Mouse (Mus musculus) midbrain, embryonic 13.5 days (tissue): ENCODE measurements around the gene Tmem248. TPM values are rescaled to one million over a fixed set of nuclear protein-coding genes. Genes with fewer than 3 reads are reported as not detected.
A peak's percentile ranks its signal among the peaks of the same experiment; 100 is the strongest.
"Not testable (repeated sequence)": the region's sequence is repeated elsewhere in the genome, so short reads cannot be mapped to it uniquely, and the experiment has no call there.

ENCODE experiments used
- ATAC-seq: fragments of 200-750 bp; cut with Nextera tagmentation; 2 replicates; pipeline ENCODE4 v1.8.0; 2017; ENCODE audit warnings: mild to moderate bottlenecking, moderate TSS enrichment, moderate library complexity
- H3K27ac ChIP-seq: fragments of 300-500 bp; sonication (generic); 2 replicates; pipeline ENCODE4 v1.5.1; 2015; ENCODE audit warnings: inconsistent platforms, mild to moderate bottlenecking, moderate library complexity
- H3K27me3 ChIP-seq: fragments of 300-500 bp; sonication (generic); 2 replicates; pipeline ENCODE4 v1.6.1; 2015; ENCODE audit warnings: mild to moderate bottlenecking, inconsistent platforms
- H3K36me3 ChIP-seq: fragments of 300-500 bp; sonication (generic); 2 replicates; pipeline ENCODE4 v1.6.1; 2015; ENCODE audit warnings: mild to moderate bottlenecking, inconsistent platforms
- H3K4me1 ChIP-seq: fragments of 300-500 bp; sonication (generic); replicated peaks from 2 replicates; pipeline ENCODE4 v1.6.1; 2015; ENCODE audit warnings: inconsistent platforms
- H3K4me2 ChIP-seq: fragments of 300-500 bp; sonication (generic); replicated peaks from 2 replicates; pipeline ENCODE4 v1.6.1; 2015; ENCODE audit warnings: moderate library complexity, mild to moderate bottlenecking, inconsistent platforms
- H3K4me3 ChIP-seq: fragments of 300-500 bp; sonication (generic); replicated peaks from 2 replicates; pipeline ENCODE4 v1.5.1; 2015; ENCODE audit warnings: mild to moderate bottlenecking, inconsistent platforms
- H3K9ac ChIP-seq: fragments of 300-500 bp; sonication (generic); replicated peaks from 2 replicates; pipeline ENCODE4 v1.6.1; 2015; ENCODE audit warnings: mild to moderate bottlenecking, inconsistent platforms
- H3K9me3 ChIP-seq: fragments of 300-500 bp; sonication (generic); 2 replicates; pipeline ENCODE4 v1.6.1; 2016; ENCODE audit warnings: mild to moderate bottlenecking, inconsistent platforms
- WGBS: fragments of 180-500 bp; shearing (Covaris S2); methylation state at CpG from one replicate; pipeline ENCODE4 v1.1.7; 2015; 5-methylcytosine and 5-hydroxymethylcytosine counted together
- polyA plus RNA-seq: library from polyadenylated mRNA; unstranded; fragments of >200 nt; fragmentation: Nextera tagmentation; extraction: Ambion mirVana; gene quantifications from 2 replicates; pipeline ENCODE4 v1.2.1, GENCODE M21; 2015

The Tmem248 gene
- polyA plus RNA-seq, 1 experiment from 2014 or later, result 24.0 TPM

DNA sequence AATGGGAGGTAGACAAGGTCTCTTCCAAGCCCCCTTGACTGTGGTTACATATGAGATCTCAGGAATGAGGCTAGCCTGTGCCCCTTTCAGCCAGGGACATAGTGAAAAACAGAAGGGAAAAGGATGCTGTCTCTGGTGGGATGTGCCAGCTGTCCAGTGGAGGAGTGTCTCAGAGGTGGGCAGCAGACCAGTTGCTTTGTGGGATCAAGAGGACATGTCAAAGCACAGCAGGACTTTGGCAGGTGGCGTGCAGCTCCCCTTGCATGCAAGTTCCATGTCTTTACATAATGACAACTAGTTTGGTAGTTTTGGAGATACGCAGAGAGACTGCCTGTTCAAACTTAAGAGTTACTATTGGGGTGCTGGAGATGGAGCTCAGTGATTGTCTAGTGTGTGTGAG is 23.0 kb downstream of the Tmem248 start:
- Histone ChIP-seq H3K27me3 (no peaks in the 10 kb centered on the region), H3K4me3 (no peak overlapping the region), H3K4me1 (no peaks in the 10 kb centered on the region), H3K9ac (no peak overlapping the region), H3K27ac (no peak overlapping the region), H3K4me2 (no peak overlapping the region), H3K36me3 (peaks cover 96% of the 10 kb centered on the region), H3K9me3 (no peaks in the 10 kb centered on the region)
- WGBS, result 91% methylated on average over 2 of the region's 2 CpGs
- ATAC-seq, result no peak

DNA sequence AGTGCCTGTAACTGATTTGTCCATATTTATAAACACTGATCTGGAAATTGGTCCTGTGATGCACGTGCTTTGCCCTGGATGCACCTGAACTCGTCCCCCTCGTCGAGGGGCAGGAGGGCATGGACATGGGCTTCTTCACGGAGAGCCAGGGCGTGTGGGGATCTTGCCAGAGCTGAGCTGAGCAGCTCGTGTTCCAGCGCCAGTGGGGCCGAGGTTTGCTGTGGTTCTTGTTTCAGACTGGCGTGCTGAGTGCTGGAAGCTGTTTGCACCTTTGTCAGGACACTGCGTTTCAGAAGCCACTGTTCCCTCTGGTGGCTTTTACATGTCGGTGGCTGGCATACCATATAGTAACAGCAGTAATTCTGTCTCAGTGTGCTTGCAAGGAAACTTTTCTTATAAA is 24.5 kb downstream of the Tmem248 start:
- Histone ChIP-seq H3K4me3 (no peak overlapping the region), H3K36me3 (peaks cover 95% of the 10 kb centered on the region), H3K27ac (no peak overlapping the region), H3K9ac (no peak overlapping the region), H3K9me3 (no peaks in the 10 kb centered on the region), H3K4me2 (no peak overlapping the region), H3K4me1 (no peaks in the 10 kb centered on the region), H3K27me3 (no peaks in the 10 kb centered on the region)
- 95% methylated on average over 12 of the region's 12 CpGs for WGBS
- no peak for ATAC-seq

DNA sequence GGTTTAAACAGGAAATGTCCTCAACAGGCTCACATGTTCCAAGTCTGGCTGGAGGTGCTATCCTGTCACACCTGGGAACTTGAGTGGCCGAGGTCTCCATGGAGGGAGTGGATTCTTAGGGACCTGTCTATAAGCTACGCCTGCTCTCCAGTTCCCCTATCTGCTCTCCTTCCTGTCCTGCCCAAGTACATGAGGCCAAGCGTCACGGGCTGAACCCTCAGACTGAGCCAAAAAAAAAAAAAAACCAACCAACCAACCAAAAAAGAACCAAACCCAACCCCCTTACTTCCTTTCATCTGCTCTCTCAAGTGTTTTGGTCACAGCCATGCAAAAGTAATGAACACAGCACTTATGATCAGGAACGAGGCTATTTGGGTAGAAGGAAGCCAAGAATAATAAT is 30.9 kb downstream of the Tmem248 start:
- Histone ChIP-seq H3K36me3 (peaks cover 98% of the 10 kb centered on the region), H3K27ac (no peak overlapping the region), H3K27me3 (no peaks in the 10 kb centered on the region), H3K4me3 (no peak overlapping the region), H3K9ac (no peak overlapping the region), H3K4me2 (no peak overlapping the region), H3K9me3 (no peaks in the 10 kb centered on the region), H3K4me1 (no peaks in the 10 kb centered on the region)
- WGBS, result 97% methylated on average over 5 of the region's 5 CpGs
- ATAC-seq, result no peak

DNA sequence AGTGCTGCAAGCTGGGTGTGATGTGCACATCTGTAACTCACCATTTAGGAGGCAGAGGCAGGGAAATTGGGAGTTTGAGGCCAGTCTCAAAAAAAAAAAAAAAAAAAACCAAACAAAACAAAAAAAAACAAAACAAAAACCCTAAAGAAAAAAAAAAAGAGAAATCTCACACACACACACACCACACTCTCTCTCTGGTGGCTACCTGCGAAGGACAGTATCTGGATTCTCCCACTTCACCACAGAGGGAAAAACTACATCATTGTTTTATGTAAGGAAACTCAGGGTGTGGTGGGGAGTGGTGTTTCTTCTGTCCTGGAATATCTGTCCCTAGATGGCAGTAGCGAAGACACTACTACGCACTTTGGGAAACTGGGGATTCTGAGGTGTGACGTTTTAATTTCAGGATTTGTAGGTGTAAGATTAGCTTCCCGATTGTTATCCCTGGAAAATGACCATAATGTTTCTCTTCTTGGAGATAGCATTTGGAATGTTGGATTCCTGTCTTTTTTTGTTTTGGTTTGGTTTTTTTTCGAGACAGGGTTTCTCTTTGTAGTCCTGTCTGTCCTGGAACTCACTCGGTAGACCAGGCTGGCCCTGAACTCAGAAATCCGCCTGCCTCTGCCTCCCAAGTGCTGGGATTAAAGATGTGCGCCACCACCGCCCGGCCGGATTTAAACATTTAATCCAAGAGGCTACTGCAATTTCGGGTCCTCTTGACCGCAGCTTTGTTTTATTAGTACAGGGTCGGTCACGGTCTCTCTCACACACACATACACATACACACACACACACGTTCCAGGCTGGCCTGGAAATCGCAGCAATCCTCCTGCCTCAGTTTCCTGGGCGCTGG is 37.5 kb downstream of the Tmem248 start:
- H3K4me3 ChIP-seq, result peak overlapping the region; percentile 73
- peaks cover 42% of the 10 kb centered on the region for H3K36me3 ChIP-seq
- no peaks in the 10 kb centered on the region for H3K9me3 ChIP-seq
- ATAC-seq, result no peak
- H3K4me2 ChIP-seq, result peak overlapping the region; percentile 81
- H3K4me1 ChIP-seq, result peaks cover 32% of the 10 kb centered on the region
- no peaks in the 10 kb centered on the region for H3K27me3 ChIP-seq
- 20% methylated on average over 19 of the region's 19 CpGs for WGBS
- H3K9ac ChIP-seq, result peak overlapping the region; percentile 83
- H3K27ac ChIP-seq, result peak overlapping the region; percentile 80

DNA sequence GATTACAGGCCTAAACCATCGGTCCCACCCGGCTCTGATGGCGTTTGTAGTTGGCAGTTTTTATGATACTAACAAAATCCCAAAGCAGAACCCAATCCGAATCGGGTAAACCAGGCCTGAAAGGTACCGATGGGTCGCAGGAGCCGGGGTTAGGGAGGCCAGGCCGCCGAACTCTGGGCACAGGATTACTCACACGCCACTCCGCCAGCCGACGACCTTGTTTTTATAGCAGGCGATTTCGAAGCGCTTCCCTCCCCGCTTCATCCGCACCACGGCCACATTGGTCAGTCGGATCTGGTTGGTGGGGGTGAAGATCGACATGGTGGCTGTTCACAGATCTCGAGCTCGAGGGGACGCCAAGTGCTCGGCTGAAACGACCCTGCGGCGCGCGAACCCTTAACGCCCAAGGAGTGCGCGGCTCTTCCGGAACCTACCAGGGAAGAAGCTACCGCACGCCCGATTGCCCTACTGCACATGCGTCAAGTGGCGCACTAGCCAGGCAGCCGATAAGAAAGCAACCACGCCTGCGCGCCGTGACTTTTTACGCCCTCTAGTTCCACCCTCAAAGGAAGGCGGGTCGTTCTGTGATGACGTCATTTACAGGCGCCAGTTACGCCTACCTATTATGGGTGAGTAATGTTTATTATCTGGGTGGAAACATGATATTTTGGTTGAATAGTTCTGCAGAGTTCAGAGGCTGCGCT is 38.3 kb downstream of the Tmem248 start, which contains the start of the genes Sbds and Tyw1:
Gene Sbds (minus strand): TSS at position 514 of the 704 bp plus-strand sequence.
Gene Tyw1 (plus strand): TSS at position 603 of the 704 bp plus-strand sequence.
- Histone ChIP-seq H3K27ac (peak within 1 kb of the TSS; percentile 80), H3K9ac (peak within 1 kb of the TSS; percentile 83), H3K4me2 (peak within 1 kb of the TSS; percentile 81), H3K9me3 (no peaks in the 10 kb centered on the region), H3K4me1 (peaks cover 32% of the 10 kb centered on the region), H3K36me3 (peaks cover 35% of the 10 kb centered on the region), H3K27me3 (no peaks in the 10 kb centered on the region), H3K4me3 (peak within 1 kb of the TSS; percentile 75)
- under 1% methylated on average over 52 of the region's 52 CpGs for WGBS
- ATAC-seq, result peak; percentile 91

DNA sequence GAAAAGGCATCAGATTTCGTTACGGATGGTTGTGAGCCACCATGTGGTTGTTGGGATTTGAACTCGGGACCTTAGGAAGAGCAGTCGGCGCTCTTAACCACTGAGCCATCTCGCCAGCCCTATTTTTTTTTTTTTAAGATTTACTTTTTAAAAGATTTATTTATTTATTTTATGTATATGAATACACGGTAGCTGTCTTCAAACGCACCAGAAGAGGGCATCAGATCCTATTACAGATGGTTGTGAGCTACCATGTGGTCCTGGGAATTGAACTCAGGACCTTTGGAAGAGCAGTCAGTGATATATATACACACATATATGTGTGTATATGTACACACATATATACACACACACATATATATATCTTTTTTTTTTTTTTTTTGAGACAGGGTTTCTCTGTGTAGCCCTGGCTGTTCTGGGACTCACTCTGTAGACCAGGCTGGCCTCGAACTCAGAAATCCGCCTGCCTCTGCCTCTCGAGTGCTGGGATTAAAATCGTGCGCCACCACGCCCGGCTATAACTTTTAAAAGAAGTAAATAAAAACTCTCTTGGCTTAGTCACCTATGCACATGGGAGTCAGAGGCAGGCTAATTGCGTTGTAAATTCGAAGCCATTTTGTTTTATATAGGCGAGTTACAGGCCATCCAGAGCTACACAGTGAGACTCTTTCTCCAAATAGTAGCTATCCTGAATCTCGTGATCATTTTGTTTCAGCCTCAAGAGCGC is 39.1 kb downstream of the Tmem248 start:
- 33% methylated on average over 20 of the region's 20 CpGs for WGBS
- H3K27ac ChIP-seq, H3K9ac ChIP-seq, H3K27me3 ChIP-seq, H3K9me3 ChIP-seq: not testable (repeated sequence)
- Histone ChIP-seq H3K4me1 (peaks cover 32% of the 10 kb centered on the region), H3K36me3 (peaks cover 27% of the 10 kb centered on the region), H3K4me2 (peak overlapping the region; percentile 77), H3K4me3 (peak overlapping the region; percentile 75)
- ATAC-seq, result peak; percentile 1; the same call in 1 of the 2 replicates

DNA sequence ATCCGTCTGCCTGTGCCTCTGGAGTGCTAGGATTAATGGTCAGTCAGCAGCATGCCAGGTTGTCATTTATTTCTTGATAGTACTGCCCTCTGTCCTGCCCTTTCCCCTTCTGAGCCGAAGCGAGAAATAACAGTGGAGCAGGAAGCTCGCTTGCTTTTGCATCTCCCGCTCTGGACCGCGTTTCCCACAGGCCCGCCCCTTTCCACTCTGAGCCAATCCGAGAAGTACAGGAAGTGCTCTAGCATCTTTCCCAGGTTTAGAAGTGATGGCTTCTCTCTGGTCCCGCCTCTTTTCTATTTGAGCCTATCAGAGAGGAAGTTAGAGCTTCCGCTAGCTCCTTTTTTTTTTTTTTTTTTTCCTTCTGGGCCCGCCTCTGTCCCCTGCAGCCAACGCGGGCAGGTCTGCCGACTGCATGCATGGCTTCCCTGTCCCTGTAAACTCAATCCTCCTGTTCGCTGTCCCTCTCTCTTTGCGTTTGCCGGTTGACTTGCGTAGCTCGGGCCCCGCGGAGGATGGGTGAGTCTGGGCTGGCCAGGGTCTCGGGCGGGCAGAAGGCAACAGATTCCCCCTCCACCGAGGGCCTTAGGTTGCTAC is 39.9 kb downstream of the Tmem248 start:
- WGBS, result under 1% methylated on average over 25 of the region's 25 CpGs
- peaks cover 19% of the 10 kb centered on the region for H3K36me3 ChIP-seq
- peak overlapping the region; percentile 75 for H3K4me3 ChIP-seq
- H3K9me3 ChIP-seq, result no peaks in the 10 kb centered on the region
- H3K27me3 ChIP-seq, result no peaks in the 10 kb centered on the region
- peak overlapping the region; percentile 76 for H3K27ac ChIP-seq
- peak; percentile 95 for ATAC-seq
- H3K4me1 ChIP-seq, result peaks cover 32% of the 10 kb centered on the region
- peak overlapping the region; percentile 77 for H3K4me2 ChIP-seq
- peak overlapping the region; percentile 78 for H3K9ac ChIP-seq

DNA sequence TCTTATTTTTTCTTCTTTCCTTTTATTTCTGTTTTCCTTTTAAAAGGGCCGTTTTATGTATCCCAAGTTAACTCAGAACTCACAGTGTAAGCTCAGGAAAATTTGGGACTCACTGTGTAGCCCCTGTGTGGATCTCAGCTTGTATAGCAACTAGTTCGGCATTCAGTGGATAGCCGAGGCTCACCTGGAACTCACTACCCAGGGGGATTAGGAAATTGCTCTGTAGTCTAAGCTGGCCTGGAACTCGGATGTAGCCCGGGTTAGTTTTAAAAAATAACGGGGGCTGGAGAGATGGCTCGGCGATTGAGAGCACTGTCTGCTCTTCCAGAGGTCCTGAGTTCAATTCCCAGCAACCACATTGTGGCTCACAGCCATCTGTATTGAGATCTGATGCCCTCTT is 40.4 kb downstream of the Tmem248 start:
- Histone ChIP-seq H3K27me3 (no peaks in the 10 kb centered on the region), H3K9me3 (no peaks in the 10 kb centered on the region), H3K4me2 (peak overlapping the region; percentile 75), H3K4me3 (peak overlapping the region; percentile 75), H3K27ac (peak overlapping the region; percentile 76; the same call in 1 of the 2 replicates), H3K9ac (peak overlapping the region; percentile 78), H3K4me1 (peaks cover 32% of the 10 kb centered on the region), H3K36me3 (peaks cover 16% of the 10 kb centered on the region)
- peak; percentile 22; the same call in 1 of the 2 replicates for ATAC-seq
- WGBS, result 14% methylated on average over 8 of the region's 8 CpGs

DNA sequence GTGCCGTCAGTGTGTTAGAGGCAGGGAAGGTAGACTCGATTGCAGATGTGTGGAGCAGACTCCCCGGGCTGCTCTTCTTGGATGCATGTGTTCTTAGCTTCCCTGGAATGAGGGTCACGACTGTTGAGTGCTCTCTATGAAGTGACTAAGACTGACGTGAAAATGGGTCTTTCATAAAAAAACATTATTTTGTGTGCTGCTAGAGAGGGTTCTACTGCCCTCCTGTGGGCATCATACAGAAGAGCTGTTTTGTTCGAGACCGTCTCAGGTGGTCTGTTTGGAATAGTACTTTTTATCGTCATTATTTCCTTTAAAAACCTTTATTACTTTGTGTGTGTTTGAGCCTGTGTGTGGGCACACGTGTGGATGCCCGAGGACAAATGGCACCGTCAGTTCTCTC is 46.6 kb downstream of the Tmem248 start:
- no peak for ATAC-seq

DNA sequence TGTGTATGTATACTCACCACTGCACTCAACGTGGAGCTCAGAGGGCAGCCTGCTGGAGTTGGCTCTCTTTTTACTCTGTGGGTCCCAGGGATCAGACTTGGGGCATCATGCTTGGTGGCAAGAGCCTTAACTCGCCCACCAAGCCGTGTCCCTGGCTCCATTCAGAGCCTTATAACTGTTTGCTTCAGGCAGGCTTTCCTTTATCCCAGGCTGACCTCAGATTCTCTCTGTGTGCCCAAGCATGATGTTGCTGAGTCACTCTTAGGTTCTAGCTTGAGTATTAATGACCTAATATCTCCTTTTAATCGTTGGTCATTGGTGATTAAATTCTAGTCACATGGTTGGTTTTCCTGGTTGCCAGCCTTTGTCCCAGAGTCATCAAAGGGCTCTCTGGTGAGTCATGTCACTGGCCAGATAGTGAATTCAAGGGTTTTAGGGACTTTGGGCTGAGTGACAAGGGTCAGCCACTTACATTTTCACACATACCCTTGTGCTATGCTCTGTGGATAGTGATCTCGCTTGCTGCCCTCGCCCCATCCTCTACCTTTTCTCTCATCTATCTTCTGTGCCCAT is 47.6 kb downstream of the Tmem248 start:
- Histone ChIP-seq H3K36me3 (peaks cover 60% of the 10 kb centered on the region), H3K4me3 (no peak overlapping the region), H3K9me3 (no peaks in the 10 kb centered on the region), H3K9ac (no peak overlapping the region), H3K4me1 (no peaks in the 10 kb centered on the region), H3K27ac (no peak overlapping the region), H3K27me3 (no peaks in the 10 kb centered on the region), H3K4me2 (no peak overlapping the region)
- WGBS, result 91% methylated on average over 6 of the region's 6 CpGs
- no peak for ATAC-seq

More for the DNA sequence above, 46.6 kb downstream of the Tmem248 start:
- Histone ChIP-seq H3K4me3 (no peak overlapping the region), H3K4me2 (no peak overlapping the region), H3K36me3 (peaks cover 52% of the 10 kb centered on the region), H3K27ac (no peak overlapping the region), H3K9me3 (no peaks in the 10 kb centered on the region), H3K4me1 (no peaks in the 10 kb centered on the region), H3K27me3 (no peaks in the 10 kb centered on the region), H3K9ac (no peak overlapping the region)
- 80% methylated on average over 11 of the region's 11 CpGs for whole genome bisulfite sequencing

DNA sequence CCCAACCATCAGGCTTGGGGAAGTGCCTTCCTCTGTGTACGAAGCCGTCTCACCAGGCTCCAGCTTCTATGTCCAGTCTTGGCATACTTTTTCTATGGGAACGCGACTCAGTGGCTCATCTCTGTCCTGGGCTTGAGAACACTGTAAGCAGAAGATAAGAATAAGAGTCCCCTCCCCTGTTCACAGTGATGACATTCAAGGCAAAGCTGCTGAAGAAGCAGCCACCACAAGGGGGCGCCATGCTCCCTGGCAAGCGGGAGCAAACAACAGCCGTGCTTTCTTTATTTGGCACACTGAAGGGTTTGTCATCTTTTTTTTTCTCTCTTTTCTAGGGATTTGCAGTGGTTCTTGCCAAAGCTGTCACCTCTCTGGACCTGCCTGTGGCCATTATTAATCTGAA is 49.8 kb downstream of the Tmem248 start:
- no peak overlapping the region for H3K4me3 ChIP-seq
- WGBS, result 85% methylated on average over 7 of the region's 7 CpGs
- ATAC-seq, result no peak
- no peak overlapping the region for H3K9ac ChIP-seq
- peaks cover 77% of the 10 kb centered on the region for H3K36me3 ChIP-seq
- no peak overlapping the region for H3K27ac ChIP-seq
- no peaks in the 10 kb centered on the region for H3K4me1 ChIP-seq
- H3K9me3 ChIP-seq, result no peaks in the 10 kb centered on the region
- no peak overlapping the region for H3K4me2 ChIP-seq
- H3K27me3 ChIP-seq, result no peaks in the 10 kb centered on the region
